Comparison of ENCODE assay signal across 9 mouse cellular contexts in genomic region chr8:122323951-122324402, GRCm38 (mm10). TPM values are rescaled to one million over a fixed set of nuclear protein-coding genes. Genes with fewer than 3 reads are reported as not detected.
DNase-seq lines count a peak whose midpoint lies in the region; ATAC-seq and TF ChIP-seq lines count a peak whose summit lies in the region.
"Not testable (repeated sequence)": the region's sequence is repeated elsewhere in the genome, so short reads cannot be mapped to it uniquely, and the experiment has no call there.
"Had no signal": no experiment of that assay in that cellular context is flagged by ENCODE, and none has a peak within 500 bp of the region (broad histone marks: within the 10 kb centered on the region; RNA-seq: fewer than 3 reads in every experiment).

No protein-coding gene starts in this region.

- not testable (repeated sequence) for H3K36me3 ChIP-seq in forebrain, embryonic 14.5 days (ENCODE audit: control insufficient read depth, insufficient read depth, low read length); hindbrain, embryonic 11.5 days (ENCODE audit: control insufficient read depth, insufficient read depth, low read length); kidney, postnatal 0 days (ENCODE audit: insufficient read depth, low read length); midbrain, embryonic 12.5 days; stomach, embryonic 15.5 days
- H3K36me3 ChIP-seq in liver, embryonic 14.5 days (replicated peaks; ENCODE audit: control insufficient read depth, insufficient read depth, low read depth): peaks cover 75% of the 10 kb centered on the region

- H3K27ac ChIP-seq in bone marrow, adult 2 months (ENCODE audit: control insufficient read depth, insufficient read depth, low read depth, low read length, poor library complexity): peak overlapping the region; percentile 38
- not testable (repeated sequence) for H3K27ac ChIP-seq in forebrain, embryonic 14.5 days (ENCODE audit: low read depth, low read length); kidney, postnatal 0 days
- H3K27ac ChIP-seq in hindbrain, embryonic 11.5 days (ENCODE audit: low read depth, low read length): peak overlapping the region; percentile 12
- peak overlapping the region; percentile 90 for H3K27ac ChIP-seq in liver, embryonic 14.5 days
- 0 out of 2 replicates have a peak overlapping the region, but pooled peaks have one; percentile 30 for H3K27ac ChIP-seq in midbrain, embryonic 12.5 days (replicated peaks)
- peak overlapping the region; percentile 86 for H3K27ac ChIP-seq in stomach, embryonic 15.5 days

- H3K9me3 ChIP-seq in forebrain, embryonic 14.5 days (replicated peaks; ENCODE audit: control insufficient read depth, low read length); hindbrain, embryonic 11.5 days (ENCODE audit: control insufficient read depth, low read length); kidney, postnatal 0 days (replicated peaks; ENCODE audit: low read length); liver, embryonic 14.5 days (ENCODE audit: control insufficient read depth, low read length); midbrain, embryonic 12.5 days; stomach, embryonic 15.5 days: not testable (repeated sequence)

- not testable (repeated sequence) for H3K4me1 ChIP-seq in bone marrow, adult 2 months (ENCODE audit: control insufficient read depth, insufficient read depth, low read length); forebrain, embryonic 14.5 days (ENCODE audit: control insufficient read depth, insufficient read depth, low read length); hindbrain, embryonic 11.5 days (replicated peaks; ENCODE audit: control insufficient read depth, insufficient read depth, low read length)
- H3K4me1 ChIP-seq in kidney, postnatal 0 days (replicated peaks; ENCODE audit: insufficient read depth, low read length): peaks cover 19% of the 10 kb centered on the region
- H3K4me1 ChIP-seq in liver, embryonic 14.5 days (replicated peaks; ENCODE audit: control insufficient read depth in 2 of 2, insufficient read depth in 2 of 2, low read length in 1 of 2): peaks cover 97% of the 10 kb centered on the region in 2 experiments
- H3K4me1 ChIP-seq in midbrain, embryonic 12.5 days: peaks cover 47% of the 10 kb centered on the region
- peaks cover 53% of the 10 kb centered on the region for H3K4me1 ChIP-seq in stomach, embryonic 15.5 days

- 9% methylated on average over 13 of the region's 13 CpGs for WGBS in bone marrow, adult 2 months
- WGBS in forebrain, embryonic 14.5 days: 4% methylated on average over 13 of the region's 13 CpGs
- 14% methylated on average over 12 of the region's 13 CpGs for WGBS in hindbrain, embryonic 11.5 days
- WGBS in kidney, postnatal 0 days: 16% methylated on average over 13 of the region's 13 CpGs
- WGBS in liver, embryonic 14.5 days (ENCODE audit: insufficient replicate concordance): 1% methylated on average over 11 of the region's 13 CpGs
- WGBS in midbrain, embryonic 12.5 days: 6% methylated on average over 12 of the region's 13 CpGs
- 14% methylated on average over 10 of the region's 13 CpGs for WGBS in stomach, embryonic 15.5 days

- peak; percentile 43 for ATAC-seq in forebrain, embryonic 14.5 days
- 0 out of 2 replicates have a peak, but pooled peaks have one; percentile 41 for ATAC-seq in hindbrain, embryonic 11.5 days (ENCODE audit: low FRiP score)
- ATAC-seq in kidney, postnatal 0 days (replicated peaks; ENCODE audit: low FRiP score, low read depth): 0 out of 2 replicates have a peak, but pooled peaks have one; percentile 47
- peak; percentile 10; the same call in 1 of the 2 replicates for ATAC-seq in liver, embryonic 14.5 days (ENCODE audit: insufficient read depth)
- not testable (repeated sequence) for ATAC-seq in midbrain, embryonic 12.5 days (ENCODE audit: low FRiP score, low read depth)
- ATAC-seq in stomach, embryonic 15.5 days (ENCODE audit: insufficient read depth, low FRiP score, low read depth): peak; percentile 44; the same call in 1 of the 2 replicates

- H3K4me2 ChIP-seq in forebrain, embryonic 14.5 days (ENCODE audit: low read length); hindbrain, embryonic 11.5 days (replicated peaks; ENCODE audit: low read depth, low read length); kidney, postnatal 0 days (ENCODE audit: low read length); midbrain, embryonic 12.5 days (replicated peaks): not testable (repeated sequence)
- peak overlapping the region; percentile 64 for H3K4me2 ChIP-seq in liver, embryonic 14.5 days (ENCODE audit: low read depth)
- H3K4me2 ChIP-seq in stomach, embryonic 15.5 days: peak overlapping the region; percentile 26; the same call in 1 of the 2 replicates

- H3K9ac ChIP-seq in forebrain, embryonic 14.5 days (ENCODE audit: low read length): 0 out of 2 replicates have a peak overlapping the region, but pooled peaks have one; percentile 32
- not testable (repeated sequence) for H3K9ac ChIP-seq in hindbrain, embryonic 11.5 days (ENCODE audit: low read depth, low read length); kidney, postnatal 0 days (ENCODE audit: low read depth, low read length); midbrain, embryonic 12.5 days (replicated peaks); stomach, embryonic 15.5 days
- peak overlapping the region; percentile 67 for H3K9ac ChIP-seq in liver, embryonic 14.5 days (replicated peaks)

- TF ChIP-seq POLR2A in bone marrow, adult 2 months (IDR thresholded peaks at IDR 0.05; ENCODE audit: borderline replicate concordance, control insufficient read depth, low read depth, low read length): peak; percentile 42; the same call in 1 of the 2 replicates

- not testable (repeated sequence) for TF ChIP-seq CTCF in bone marrow, adult 2 months (IDR thresholded peaks at IDR 0.05; ENCODE audit: control insufficient read depth, insufficient read depth, low read length); kidney, postnatal 0 days (IDR thresholded peaks at IDR 0.05; ENCODE audit: low read depth); liver, embryonic 14.5 days (IDR thresholded peaks at IDR 0.05; ENCODE audit: low read depth)

- TF ChIP-seq EP300 in liver, embryonic 14.5 days (IDR thresholded peaks at IDR 0.05; ENCODE audit: low read depth): not testable (repeated sequence)

- H3K4me3 ChIP-seq in bone marrow, adult 2 months (replicated peaks; ENCODE audit: control insufficient read depth, low read depth, low read length); forebrain, embryonic 14.5 days (ENCODE audit: low read depth, low read length); hindbrain, embryonic 11.5 days (ENCODE audit: low read depth, low read length); kidney, postnatal 0 days (replicated peaks; ENCODE audit: low read depth, low read length); midbrain, embryonic 12.5 days; stomach, embryonic 15.5 days (replicated peaks): not testable (repeated sequence)
- peak overlapping the region; percentile 2 to 19; a peak in 3 of 4 replicates for H3K4me3 ChIP-seq in liver, embryonic 14.5 days (ENCODE audit: insufficient read depth in 1 of 2, low read depth in 2 of 2, low read length in 2 of 2)

- not testable (repeated sequence) for H3K27me3 ChIP-seq in forebrain, embryonic 14.5 days (replicated peaks; ENCODE audit: control insufficient read depth, insufficient read depth, low read length); hindbrain, embryonic 11.5 days (ENCODE audit: control insufficient read depth, insufficient read depth, low read length); kidney, postnatal 0 days (ENCODE audit: insufficient read depth, low read length); liver, embryonic 14.5 days (ENCODE audit: control insufficient read depth, insufficient read depth, low read length); midbrain, embryonic 12.5 days; stomach, embryonic 15.5 days (replicated peaks)

- DNase-seq in A20 (ENCODE audit: low read depth, low spot score): peak; percentile 40
- not testable (repeated sequence) for DNase-seq in forebrain, embryonic 14.5 days (ENCODE audit: low spot score); hindbrain, embryonic 11.5 days (ENCODE audit: low spot score); kidney, postnatal 0 days (ENCODE audit: low spot score); liver, embryonic 14.5 days (ENCODE audit: low read depth in 3 of 3, low spot score in 3 of 3)

RNA-seq across cellular contexts. Expression of gene Trhr2, which starts 36.6 kb away (rescaled TPM):
- polyA plus RNA-seq in bone marrow, adult 2 months (2011; ENCODE audit: insufficient read depth, insufficient read length, low replicate concordance, missing spikeins): not detected in 2 replicates
- not detected in 2 replicates for polyA plus RNA-seq in forebrain, embryonic 14.5 days (2014; fragmentation: Nextera tagmentation; extraction: Ambion mirVana)
- 0.11 and 0.25 TPM in 2 replicates for polyA plus RNA-seq in hindbrain, embryonic 11.5 days (2014; fragmentation: Nextera tagmentation; extraction: Ambion mirVana)
- polyA plus RNA-seq in kidney, postnatal 0 days (2015; fragmentation: Nextera tagmentation; extraction: Ambion mirVana): not detected in 2 replicates
- not detected in 2 replicates for polyA plus RNA-seq in liver, embryonic 14.5 days (2012; rRNA removed)
- not detected in 2 replicates for polyA plus RNA-seq in liver, embryonic 14.5 days (2014; fragmentation: Nextera tagmentation; extraction: Ambion mirVana)
- not detected in 2 replicates for polyA plus RNA-seq in midbrain, embryonic 12.5 days (2016; fragmentation: Nextera tagmentation; extraction: Ambion mirVana)
- polyA plus RNA-seq in stomach, embryonic 15.5 days (2015; fragmentation: Nextera tagmentation; extraction: Ambion mirVana): not detected in 2 replicates
- polyA plus RNA-seq: large intestine, adult 2 months had no signal

RNA-seq across cellular contexts. Expression of gene Zfpm1, which starts 42.0 kb away (rescaled TPM):
- 125 and 324 TPM in 2 replicates for polyA plus RNA-seq in bone marrow, adult 2 months (2011; ENCODE audit: insufficient read depth, insufficient read length, low replicate concordance, missing spikeins)
- 0.41 and 0.47 TPM in 2 replicates for polyA plus RNA-seq in forebrain, embryonic 14.5 days (2014; fragmentation: Nextera tagmentation; extraction: Ambion mirVana)
- 1.6 and 1.9 TPM in 2 replicates for polyA plus RNA-seq in hindbrain, embryonic 11.5 days (2014; fragmentation: Nextera tagmentation; extraction: Ambion mirVana)
- polyA plus RNA-seq in kidney, postnatal 0 days (2015; fragmentation: Nextera tagmentation; extraction: Ambion mirVana): 1.4 and 2.3 TPM in 2 replicates
- polyA plus RNA-seq in liver, embryonic 14.5 days (2012; rRNA removed): 69.6 and 80.3 TPM in 2 replicates
- polyA plus RNA-seq in liver, embryonic 14.5 days (2014; fragmentation: Nextera tagmentation; extraction: Ambion mirVana): 13.3 and 16.2 TPM in 2 replicates
- 3.0 TPM in 2 replicates for polyA plus RNA-seq in midbrain, embryonic 12.5 days (2016; fragmentation: Nextera tagmentation; extraction: Ambion mirVana)
- polyA plus RNA-seq in stomach, embryonic 15.5 days (2015; fragmentation: Nextera tagmentation; extraction: Ambion mirVana): 5.6 and 5.7 TPM in 2 replicates

RNA-seq across cellular contexts. Expression of gene Zc3h18, which starts 52.4 kb away (rescaled TPM):
- 38.3 and 50.7 TPM in 2 replicates for polyA plus RNA-seq in bone marrow, adult 2 months (2011; ENCODE audit: insufficient read depth, insufficient read length, low replicate concordance, missing spikeins)
- 24.8 and 26.9 TPM in 2 replicates for polyA plus RNA-seq in forebrain, embryonic 14.5 days (2014; fragmentation: Nextera tagmentation; extraction: Ambion mirVana)
- 38.4 and 38.6 TPM in 2 replicates for polyA plus RNA-seq in hindbrain, embryonic 11.5 days (2014; fragmentation: Nextera tagmentation; extraction: Ambion mirVana)
- polyA plus RNA-seq in kidney, postnatal 0 days (2015; fragmentation: Nextera tagmentation; extraction: Ambion mirVana): 33.7 and 35.1 TPM in 2 replicates
- polyA plus RNA-seq in liver, embryonic 14.5 days (2012; rRNA removed): 15.2 and 20.4 TPM in 2 replicates
- polyA plus RNA-seq in liver, embryonic 14.5 days (2014; fragmentation: Nextera tagmentation; extraction: Ambion mirVana): 12.8 and 16.7 TPM in 2 replicates
- 68.3 and 74.0 TPM in 2 replicates for polyA plus RNA-seq in midbrain, embryonic 12.5 days (2016; fragmentation: Nextera tagmentation; extraction: Ambion mirVana)
- 48.7 and 48.9 TPM in 2 replicates for polyA plus RNA-seq in stomach, embryonic 15.5 days (2015; fragmentation: Nextera tagmentation; extraction: Ambion mirVana)
